Mouse (Mus musculus): ENCODE measurements around the gene Gm11487.
"Not testable (repeated sequence)": the region's sequence is repeated elsewhere in the genome, so short reads cannot be mapped to it uniquely, and the experiment has no call there.

Gm11487 gene

GRCm38 (mm10) chr4:73404972-73405371 is at the start of gene Gm11487:
Gm11487 (minus strand) TSS chr4:73405072.
- DNase-seq (ENCODE audit: low read depth, low spot score) = not testable (repeated sequence)

- peak; percentile 3 for DNase-seq (ENCODE audit: low read depth, low spot score)
These were observed 39.8 kb upstream of the Gm11487 start for GRCm38 (mm10) chr4:73444715-73445114.

- DNase-seq (ENCODE audit: low read depth, low spot score) = no peak
These were observed 37.7 kb upstream of the Gm11487 start for GRCm38 (mm10) chr4:73442568-73442967.

- DNase-seq (ENCODE audit: low read depth, low spot score) = no peak
These were observed 21.0 kb upstream of the Gm11487 start for GRCm38 (mm10) chr4:73425903-73426302.

GRCm38 (mm10) chr4:73423049-73423448 is 18.2 kb upstream of the Gm11487 start:
- DNase-seq (ENCODE audit: low read depth, low spot score) = no peak

GRCm38 (mm10) chr4:73366534-73366933 is 38.3 kb downstream of the Gm11487 start:
- no peak for DNase-seq (ENCODE audit: low read depth, low spot score)

All from retina, adult 2 months (tissue).